Mouse (Mus musculus) spleen, postnatal 10 days (tissue): ENCODE measurements around the gene Slamf8.

Experiments used
- DNase-seq, 2 experiments: peaks; one replicate each; pipeline ENCODE4 v3.0.0; 2021 to 2022; ENCODE audit warnings: low spot score in 2 of 2

Gene Slamf8

DNA sequence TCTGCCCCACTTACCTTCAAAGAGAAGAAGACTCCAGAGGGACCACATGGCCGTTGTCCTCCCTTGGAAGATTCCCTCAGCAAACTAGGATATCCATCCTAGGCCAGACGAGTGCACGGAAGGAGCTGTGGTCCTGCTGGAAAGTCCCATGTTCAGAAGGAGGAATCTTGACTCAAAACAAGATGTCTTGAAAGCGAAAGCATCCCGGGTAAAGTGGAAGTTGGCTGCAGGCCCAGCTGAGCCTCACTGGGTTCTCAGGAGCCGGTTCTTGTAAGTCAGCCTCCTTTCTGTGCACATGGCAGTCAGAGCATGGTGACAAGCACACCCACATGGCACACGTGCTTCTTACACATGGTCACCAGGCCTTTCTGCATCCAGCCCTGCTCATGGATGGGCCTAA is at the start of gene Slamf8:
Gene Slamf8, minus strand, starts transcription at position 184 of the 400 bp plus-strand sequence.
- peak in 1 of 2 experiments; percentile 30 for DNase-seq

GRCm38 (mm10) chr1:172638781-172639180 is 48.4 kb upstream of the Slamf8 start:
- DNase-seq, result no peak

DNA sequence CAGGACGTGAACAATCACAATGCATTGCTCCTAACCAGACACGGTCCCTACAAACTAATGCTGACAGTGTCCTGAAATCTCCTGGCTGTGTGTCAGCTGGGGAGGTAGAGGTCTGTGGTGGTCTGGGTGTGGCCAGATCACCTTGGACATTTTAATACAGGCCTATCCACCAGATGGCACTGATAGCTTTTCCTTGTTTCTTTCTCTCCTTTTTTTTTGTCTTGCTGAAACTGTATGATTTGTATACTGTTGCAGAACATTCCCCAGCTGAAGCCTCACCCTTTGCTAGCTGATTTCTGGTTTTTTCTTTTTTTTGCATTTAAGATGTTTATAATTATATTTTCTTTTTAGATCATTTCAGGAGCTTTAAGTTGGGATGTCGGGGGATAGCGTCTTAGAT is 47.4 kb upstream of the Slamf8 start:
- no peak for DNase-seq

- no peak for DNase-seq
Observed at GRCm38 (mm10) chr1:172636266-172636665, 45.9 kb upstream of the Slamf8 start.

- DNase-seq, result no peak
Observed at GRCm38 (mm10) chr1:172635258-172635657, 44.9 kb upstream of the Slamf8 start.

- DNase-seq, result no peak
Observed at GRCm38 (mm10) chr1:172634136-172634535, 43.8 kb upstream of the Slamf8 start.

DNA sequence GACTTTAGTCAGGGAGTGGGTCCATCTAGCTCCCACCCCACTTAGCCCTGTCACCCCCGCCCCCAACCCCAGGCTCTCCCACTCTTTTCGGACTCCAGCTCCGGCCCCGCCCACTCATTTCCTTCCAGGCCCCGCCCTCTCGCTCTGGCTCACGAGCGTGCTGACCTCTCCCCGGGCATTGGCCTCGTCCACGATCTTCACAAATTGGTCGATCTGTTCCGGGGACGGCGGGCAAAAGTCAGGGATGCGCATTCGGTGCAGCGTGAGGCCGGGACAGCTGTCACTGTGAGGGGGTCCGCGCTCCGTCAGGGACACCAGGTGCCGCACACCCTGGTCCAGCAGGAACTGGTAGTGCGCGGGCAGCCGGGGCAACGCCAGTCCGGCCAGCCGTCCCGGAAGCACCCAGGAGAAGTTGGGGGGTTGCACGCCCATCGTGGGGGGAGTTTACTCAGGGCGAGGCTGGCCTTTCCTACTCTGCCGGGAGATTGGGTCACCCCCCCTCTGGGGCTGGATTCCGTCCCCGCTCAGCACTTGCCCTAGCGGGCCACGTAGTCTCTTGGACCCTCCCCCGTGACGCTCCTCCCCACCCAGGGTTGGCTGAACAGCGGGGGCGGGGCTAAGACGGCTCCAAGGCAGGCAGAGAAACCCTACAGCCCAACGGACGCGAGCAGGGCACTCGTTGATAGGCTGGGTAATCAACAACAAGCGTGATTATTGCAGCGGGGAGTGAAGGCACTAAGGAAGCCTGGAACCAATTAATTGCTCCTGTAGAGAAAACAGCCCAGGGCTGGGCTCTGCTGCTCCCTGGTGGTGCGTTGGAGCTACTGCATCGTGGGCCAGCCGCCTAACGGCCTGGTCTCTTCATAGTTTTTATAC is 42.3 kb upstream of the Slamf8 start, which contains the start of gene Dusp23:
Gene Dusp23, minus strand, starts transcription at position 512 of the 876 bp plus-strand sequence.
- peak; percentile 69 to 91 for DNase-seq

DNA sequence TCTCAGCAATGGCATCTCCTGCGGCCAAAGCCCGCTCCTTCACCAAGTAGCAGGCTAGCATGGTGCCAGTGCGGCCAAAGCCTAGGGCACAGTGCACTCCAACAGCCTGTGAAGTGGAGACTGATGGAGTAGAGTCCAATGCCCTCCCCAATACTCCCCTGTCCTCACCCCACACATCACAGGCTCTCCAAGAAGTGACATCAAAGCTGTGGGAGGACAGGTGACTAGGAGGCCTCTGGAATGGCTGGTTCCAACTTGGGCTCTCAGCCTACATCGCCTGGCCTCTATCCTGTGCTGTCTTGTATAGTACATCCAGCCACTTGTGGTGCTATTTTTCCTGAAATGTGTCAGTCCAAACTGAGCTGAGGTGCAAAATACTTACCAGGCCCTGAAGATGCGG is 41.4 kb upstream of the Slamf8 start:
- no peak for DNase-seq

DNA sequence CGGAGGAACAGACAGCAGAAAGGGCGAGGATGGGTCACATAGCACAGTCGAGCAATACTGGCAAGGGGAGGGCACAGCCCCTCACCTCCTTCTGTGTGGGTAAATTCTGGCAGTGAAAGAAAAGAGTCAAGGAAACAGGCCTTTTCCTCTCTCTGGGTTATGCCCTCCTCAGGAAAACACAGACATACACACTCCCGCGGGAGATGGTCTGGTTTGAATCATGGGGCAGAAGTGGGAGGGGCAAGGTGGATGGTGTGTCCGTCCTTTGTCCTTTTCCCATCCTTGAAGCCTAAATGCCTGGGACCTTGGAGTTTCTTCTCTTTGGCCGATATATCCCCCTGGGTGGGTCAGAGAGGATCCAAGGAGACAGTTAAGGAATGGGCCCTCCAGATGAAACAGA is 39.5 kb upstream of the Slamf8 start:
- DNase-seq, result no peak

DNA sequence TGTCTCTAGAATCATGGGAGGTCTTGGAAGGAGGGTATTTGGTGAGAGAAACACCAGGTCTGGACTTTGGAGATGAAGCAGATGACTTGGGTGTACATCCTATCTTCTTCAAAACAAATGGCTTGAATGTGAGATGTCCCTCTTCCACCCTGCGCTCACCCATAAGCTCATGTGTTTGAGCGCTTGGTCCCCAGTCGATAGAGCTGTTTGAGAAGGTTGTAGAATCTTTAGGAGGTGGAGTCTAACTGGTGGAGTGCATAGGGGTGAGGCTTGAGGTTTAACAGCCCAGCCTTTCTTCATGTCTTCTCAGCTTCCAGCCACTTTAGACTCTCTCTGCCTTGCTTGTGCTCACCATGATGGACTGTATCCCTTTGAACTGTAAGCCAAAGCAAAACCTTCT is 35.9 kb upstream of the Slamf8 start:
- no peak for DNase-seq

DNA sequence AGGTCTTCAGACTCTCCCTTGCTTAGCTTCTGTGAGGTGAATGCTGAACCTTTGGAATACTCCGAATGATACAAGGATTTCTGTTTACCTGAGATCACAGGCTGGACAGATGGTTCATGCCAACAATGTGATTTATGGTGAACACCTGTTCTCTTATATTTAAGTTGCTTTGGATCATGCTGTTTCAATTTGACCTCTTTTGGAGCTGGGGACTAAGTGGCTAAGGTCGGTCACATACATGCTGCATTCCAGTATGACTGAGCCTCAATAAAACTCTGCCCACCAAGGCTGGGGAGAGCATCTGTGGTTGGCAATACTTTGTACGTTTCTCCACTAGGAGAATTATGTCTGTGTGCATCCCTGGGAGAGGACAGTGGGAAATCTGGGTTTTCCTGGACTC is 33.7 kb upstream of the Slamf8 start:
- no peak for DNase-seq

GRCm38 (mm10) chr1:172623599-172623998 is 33.2 kb upstream of the Slamf8 start:
- no peak for DNase-seq

DNA sequence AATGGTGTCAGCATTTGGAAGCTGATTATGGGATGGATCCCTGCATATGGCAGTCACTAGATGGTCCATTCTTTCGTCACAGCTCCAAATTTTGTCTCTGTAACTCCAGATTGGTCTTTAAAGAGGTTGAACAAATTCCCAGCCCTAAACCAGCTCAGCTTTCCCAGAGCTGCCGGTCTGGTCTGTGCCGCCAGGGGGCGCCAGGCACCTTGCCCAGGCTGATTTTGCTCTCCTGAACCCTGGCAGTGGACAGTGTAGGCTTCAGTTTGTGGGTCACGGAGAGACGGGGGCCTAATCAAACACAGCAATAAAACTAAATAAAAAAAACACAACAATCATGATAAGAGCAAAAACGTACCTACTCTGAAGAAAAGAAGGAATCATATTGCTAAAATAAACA is 28.9 kb upstream of the Slamf8 start:
- DNase-seq, result peak; percentile 36 to 73

- no peak for DNase-seq
Observed at GRCm38 (mm10) chr1:172618141-172618540, 27.8 kb upstream of the Slamf8 start.

- no peak for DNase-seq
Observed at GRCm38 (mm10) chr1:172617365-172618076, 27.2 kb upstream of the Slamf8 start.

DNA sequence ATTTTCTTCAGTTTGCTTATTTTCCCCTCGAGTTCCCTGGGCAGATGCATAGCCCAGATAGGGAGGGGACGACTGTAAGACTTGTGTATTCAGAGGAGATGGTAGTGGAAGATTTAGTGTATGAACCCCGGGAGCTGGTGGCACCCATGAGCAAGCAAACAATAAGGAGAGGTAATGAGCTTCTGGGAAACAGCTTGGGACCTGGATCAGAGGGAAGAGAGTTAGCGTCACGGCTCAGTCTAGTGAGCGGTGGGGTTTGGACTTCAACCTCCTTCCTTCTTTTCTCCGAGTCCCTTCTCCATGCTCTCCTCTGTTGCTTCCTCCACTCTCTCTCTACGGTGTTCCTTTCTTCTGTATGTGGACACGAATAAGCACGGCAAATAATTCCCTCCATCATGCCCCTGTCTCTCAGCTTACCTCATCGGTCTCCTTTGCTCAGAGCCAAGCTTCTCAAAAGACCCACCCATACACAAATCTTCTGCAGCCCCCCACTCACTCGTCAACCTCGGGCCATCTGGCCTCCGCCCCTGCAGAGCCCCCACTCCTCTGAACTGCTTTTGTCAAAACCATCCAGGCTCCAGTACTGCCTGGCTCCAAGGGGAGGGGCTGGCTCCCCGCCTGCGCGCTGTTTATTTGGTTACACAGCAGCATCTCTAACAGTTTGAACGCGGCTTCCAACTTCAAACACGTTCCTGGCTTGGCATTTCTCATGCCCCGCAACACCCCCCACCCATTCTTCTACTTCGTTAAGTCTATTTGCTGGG is 26.4 kb upstream of the Slamf8 start:
- no peak for DNase-seq

DNA sequence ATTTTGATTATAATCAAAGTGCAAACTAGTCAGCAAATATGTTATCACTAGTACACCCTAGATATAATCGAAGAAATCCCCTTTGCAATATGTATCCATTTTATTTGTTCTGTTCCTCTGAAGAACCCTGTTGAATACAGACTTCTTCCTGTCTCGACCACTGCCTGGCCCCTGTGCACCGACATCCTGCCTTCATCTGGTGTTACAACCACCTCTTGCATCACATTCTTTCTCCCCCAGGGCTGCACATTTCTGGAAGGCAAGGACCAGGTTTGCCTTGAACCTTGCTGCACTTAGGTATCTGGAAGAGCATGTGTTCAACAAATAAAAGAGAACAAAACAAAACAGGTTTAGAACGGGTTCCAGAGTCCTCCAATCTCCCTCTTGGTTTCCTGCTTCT is 25.0 kb upstream of the Slamf8 start:
- no peak for DNase-seq

- DNase-seq, result no peak
Observed at GRCm38 (mm10) chr1:172614654-172615053, 24.3 kb upstream of the Slamf8 start.

DNA sequence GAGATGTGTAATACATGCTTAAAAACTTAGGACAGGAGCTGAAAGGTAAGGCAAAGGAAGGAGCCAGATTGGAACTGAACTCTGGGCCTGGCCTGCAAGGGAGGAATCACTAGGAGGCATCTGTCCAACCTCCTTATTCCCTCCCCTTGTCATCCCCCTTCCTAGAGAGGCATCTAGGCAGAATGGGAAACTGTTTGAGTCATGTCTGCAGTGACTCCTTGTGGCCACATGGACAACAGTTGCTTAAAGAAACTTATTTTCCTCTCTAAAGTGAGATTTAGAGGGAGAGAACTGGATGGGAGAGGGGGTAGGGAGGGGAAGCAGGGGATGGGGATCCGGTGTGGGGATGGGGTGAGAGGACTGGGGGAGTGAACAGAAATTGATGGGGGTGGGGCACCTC is 22.4 kb upstream of the Slamf8 start:
- DNase-seq, result no peak

- no peak for DNase-seq
Observed at GRCm38 (mm10) chr1:172611304-172611703, 20.9 kb upstream of the Slamf8 start.

- no peak for DNase-seq
Observed at GRCm38 (mm10) chr1:172602326-172602725, 12.0 kb upstream of the Slamf8 start, which contains the start of gene Fcrl6. Gene Fcrl6, minus strand, starts transcription at chr1:172602551.

DNA sequence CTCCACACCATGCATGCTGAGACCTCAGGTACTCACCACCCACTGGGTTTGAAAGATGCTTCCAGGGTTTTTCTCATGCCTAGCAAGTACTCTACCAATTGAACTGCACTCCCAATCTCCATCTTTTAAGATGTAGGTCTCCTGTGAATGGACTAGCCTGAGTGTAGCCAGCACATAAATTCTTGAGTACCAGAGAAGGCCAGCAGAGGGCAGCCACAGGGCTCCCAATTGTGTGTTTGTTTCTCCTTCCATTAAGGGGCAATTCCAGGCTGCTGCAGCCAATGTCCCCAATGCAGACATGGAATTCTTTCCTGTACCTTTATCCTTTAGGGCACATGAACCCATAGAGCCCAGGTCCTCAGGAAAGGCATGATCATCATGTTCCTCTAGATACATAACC is 4.1 kb upstream of the Slamf8 start:
- DNase-seq, result peak in 1 of 2 experiments; percentile 38
